Mouse (Mus musculus): ENCODE measurements at regions not wholly inside any gene's neighbourhood (a gene's known extent, or its start where the extent isn't known, plus 50 kb on each side); places are given as distances from the start of the nearest gene placed in this dataset.
"Not testable (repeated sequence)": the region's sequence is repeated elsewhere in the genome, so short reads cannot be mapped to it uniquely, and the experiment has no call there.

GRCm38 (mm10) chr13:115911524-115912459, 397.7 kb downstream of the Isl1 start:
- DNase-seq (ENCODE audit: low read depth) = no peak

GRCm38 (mm10) chr13:115910866-115911449, 398.5 kb downstream of the Isl1 start:
- no peak for DNase-seq (ENCODE audit: low read depth)

- no peak for DNase-seq (ENCODE audit: low read depth)
Measured at GRCm38 (mm10) chr13:115880616-115881015, 428.9 kb downstream of the Isl1 start.

- DNase-seq (ENCODE audit: low read depth) = no peak
Measured at GRCm38 (mm10) chr13:115860480-115860879, 449.0 kb downstream of the Isl1 start.

- DNase-seq (ENCODE audit: low read depth) = no peak
Measured at GRCm38 (mm10) chr13:115856632-115857031, 452.9 kb downstream of the Isl1 start.

- no peak for DNase-seq (ENCODE audit: low read depth)
Measured at GRCm38 (mm10) chr13:115852689-115853356, 456.7 kb downstream of the Isl1 start.

- DNase-seq (ENCODE audit: low read depth) = no peak
Measured at GRCm38 (mm10) chr13:115843121-115843520, 466.4 kb downstream of the Isl1 start.

- no peak for DNase-seq (ENCODE audit: low read depth)
Measured at GRCm38 (mm10) chr13:115836203-115836768, 473.2 kb downstream of the Isl1 start.

GRCm38 (mm10) chr13:115825191-115825590, 484.3 kb downstream of the Isl1 start:
- no peak for DNase-seq (ENCODE audit: low read depth)

GRCm38 (mm10) chr13:115822527-115822926, 487.0 kb downstream of the Isl1 start:
- no peak for DNase-seq (ENCODE audit: low read depth)

GRCm38 (mm10) chr13:115814211-115814610, 495.3 kb downstream of the Isl1 start:
- DNase-seq (ENCODE audit: low read depth) = no peak

GRCm38 (mm10) chr13:115799294-115799693, 510.2 kb downstream of the Isl1 start:
- DNase-seq (ENCODE audit: low read depth) = no peak

- DNase-seq (ENCODE audit: low read depth) = no peak
Measured at GRCm38 (mm10) chr13:115751271-115751670, 558.2 kb downstream of the Isl1 start.

GRCm38 (mm10) chr13:115742080-115742479, 567.4 kb downstream of the Isl1 start:
- not testable (repeated sequence) for DNase-seq (ENCODE audit: low read depth)

GRCm38 (mm10) chr13:115727986-115728385, 581.5 kb downstream of the Isl1 start:
- DNase-seq (ENCODE audit: low read depth) = no peak

- no peak for DNase-seq (ENCODE audit: low read depth)
Measured at GRCm38 (mm10) chr13:115725356-115725952, 584.0 kb downstream of the Isl1 start.

- DNase-seq (ENCODE audit: low read depth) = no peak
Measured at GRCm38 (mm10) chr13:115719276-115719675, 590.2 kb downstream of the Isl1 start.

- DNase-seq (ENCODE audit: low read depth) = no peak
Measured at GRCm38 (mm10) chr13:115718859-115719258, 590.6 kb downstream of the Isl1 start.

GRCm38 (mm10) chr13:115696197-115696596, 594.4 kb upstream of the Itga1 start:
- DNase-seq (ENCODE audit: low read depth) = no peak

- DNase-seq (ENCODE audit: low read depth) = no peak
Measured at GRCm38 (mm10) chr13:115687426-115687825, 585.7 kb upstream of the Itga1 start.

GRCm38 (mm10) chr13:115679591-115679990, 577.8 kb upstream of the Itga1 start:
- no peak for DNase-seq (ENCODE audit: low read depth)

GRCm38 (mm10) chr13:115676836-115677235, 575.1 kb upstream of the Itga1 start:
- no peak for DNase-seq (ENCODE audit: low read depth)
